Mouse (Mus musculus) urinary bladder, postnatal 14 days (tissue): ENCODE measurements around the gene Mrps34.

Experiments used
- DNase-seq: peaks from one replicate; pipeline ENCODE4 v3.0.0; 2021; ENCODE audit warnings: low spot score

The Mrps34 gene

DNA sequence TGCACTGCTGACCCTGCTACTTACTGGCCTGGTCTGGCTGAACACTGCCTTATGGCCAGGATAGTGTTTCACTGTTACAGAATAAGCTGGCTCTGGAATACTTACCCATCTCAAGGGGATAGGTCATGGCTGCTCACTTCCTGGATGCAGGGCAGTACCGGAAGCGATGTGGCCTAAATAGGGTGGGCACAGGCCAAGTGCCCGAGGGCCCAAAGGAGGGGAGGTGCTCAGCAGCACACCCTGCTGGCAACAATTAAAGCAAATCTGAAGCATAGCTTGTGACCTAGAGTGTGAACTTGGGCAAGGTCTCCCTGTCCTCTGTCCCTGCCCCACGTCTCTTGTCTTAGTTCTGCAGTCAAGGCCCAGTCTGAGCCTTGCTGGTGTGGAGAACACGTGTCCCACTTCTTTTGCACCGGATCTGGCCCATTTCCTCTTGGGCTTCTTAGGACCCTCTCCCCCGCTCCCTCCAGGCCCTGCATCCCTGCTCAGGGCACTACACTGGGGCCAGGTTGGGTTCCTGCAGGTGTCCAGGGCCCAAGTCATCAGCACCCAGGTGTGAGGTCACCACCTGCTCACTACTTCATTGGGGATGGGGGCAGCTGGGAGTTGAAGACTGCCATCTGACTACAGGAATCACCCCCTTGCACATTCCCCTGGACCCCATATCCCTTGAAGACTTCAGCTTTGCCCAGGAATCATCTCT lies 13.0 kb upstream of the Mrps34 start:
- no peak for DNase-seq

DNA sequence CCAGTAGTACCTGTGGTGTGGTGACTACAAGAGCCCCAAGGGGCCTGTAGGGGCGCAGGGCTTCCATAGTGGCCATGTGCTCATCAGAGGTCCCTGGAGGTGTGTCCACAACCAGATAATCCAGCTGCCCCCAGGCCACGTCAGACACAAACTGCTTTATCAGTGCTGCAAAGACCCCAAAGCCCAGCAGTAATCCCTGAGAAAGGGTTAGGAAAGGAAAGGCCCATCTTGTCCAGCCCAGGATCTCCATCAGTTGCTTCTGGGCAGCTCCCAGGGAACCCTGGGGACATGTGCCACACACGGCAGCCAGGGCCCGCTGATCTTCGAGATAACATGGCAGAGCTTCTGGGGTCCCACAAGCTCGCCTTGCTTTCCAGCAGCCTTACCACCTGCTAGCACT lies 10.5 kb upstream of the Mrps34 start:
- DNase-seq = no peak

DNA sequence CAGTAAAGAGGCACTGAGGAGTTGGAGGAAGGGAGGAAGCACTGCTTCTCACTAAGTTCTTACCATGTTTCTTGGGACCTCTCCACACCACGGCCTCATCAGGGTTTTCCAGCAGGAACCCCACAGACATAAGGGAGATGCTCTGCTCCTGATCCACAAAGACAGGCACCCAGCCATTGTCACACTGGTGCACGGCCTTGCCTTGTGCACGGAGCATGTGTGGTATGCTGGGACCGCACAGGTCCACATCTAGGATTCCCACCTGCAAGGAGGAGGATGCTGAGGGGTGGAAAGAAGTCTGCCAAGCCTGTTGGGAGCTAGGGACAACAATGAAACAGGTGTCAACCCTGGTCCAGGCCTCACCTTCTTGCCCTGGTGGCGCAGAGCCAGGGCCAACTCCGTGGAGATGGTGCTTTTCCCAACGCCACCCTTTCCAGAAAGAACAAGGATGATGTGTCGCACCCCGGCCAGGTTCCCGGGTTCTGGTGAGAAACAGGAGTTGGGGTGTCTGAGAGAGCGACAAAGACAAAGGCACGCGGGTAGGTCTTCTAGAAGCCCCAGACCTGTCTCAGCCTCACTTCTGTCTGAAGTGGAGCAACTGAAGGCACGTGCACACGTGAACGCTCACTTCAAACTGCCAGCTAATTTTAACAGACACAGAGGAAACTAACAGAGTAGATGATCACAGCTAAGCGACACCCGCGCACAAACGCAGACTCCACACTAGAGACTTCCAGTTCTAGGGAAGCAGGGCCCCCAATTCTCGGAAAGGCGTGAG lies 9.4 kb upstream of the Mrps34 start:
- DNase-seq = no peak

DNA sequence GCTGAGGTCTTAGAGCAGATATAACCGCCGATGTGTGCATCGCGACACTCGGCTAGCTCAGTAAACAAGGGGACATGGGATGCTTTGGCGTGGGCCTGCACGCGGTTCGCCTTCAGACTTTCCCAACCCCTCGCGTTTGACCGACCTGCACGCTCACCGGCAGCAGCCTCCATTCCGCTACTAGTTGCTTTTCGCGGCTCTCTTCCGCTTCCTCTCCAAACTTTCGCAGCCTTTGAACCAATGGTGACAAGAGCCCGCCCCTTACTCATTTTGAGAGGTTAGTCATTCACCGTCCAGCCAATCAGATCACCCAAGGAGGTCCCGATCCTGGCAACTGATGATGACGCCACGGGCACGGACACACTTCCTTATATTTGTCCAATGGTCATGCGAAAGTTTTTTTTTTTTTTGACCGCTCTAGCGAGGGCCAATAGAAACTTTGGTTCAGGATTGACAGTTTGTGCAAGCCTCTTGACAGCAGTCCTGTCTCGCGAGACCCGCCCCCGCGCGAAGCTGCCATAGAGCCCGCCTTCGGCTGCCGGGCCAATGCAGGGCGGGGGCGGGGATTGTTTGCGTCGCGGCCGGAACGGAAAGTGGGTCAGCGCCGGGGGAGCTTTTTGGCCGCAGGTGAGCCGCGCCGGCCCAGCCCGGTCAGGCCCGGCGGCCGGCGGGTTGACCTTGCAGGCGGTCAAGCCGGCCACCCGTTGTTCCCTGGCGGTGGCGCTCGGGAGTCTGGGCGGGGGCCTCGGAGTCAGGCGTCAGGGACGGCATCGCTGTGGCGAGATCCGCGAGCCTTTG lies 8.6 kb upstream of the Mrps34 start, which contains the start of the genes Nubp2 and Spsb3:
TSS of gene Nubp2 (minus strand) at position 216 of the 798 bp plus-strand sequence.
TSS of gene Spsb3 (plus strand) at position 510 of the 798 bp plus-strand sequence.
- DNase-seq = peak; percentile 99

DNA sequence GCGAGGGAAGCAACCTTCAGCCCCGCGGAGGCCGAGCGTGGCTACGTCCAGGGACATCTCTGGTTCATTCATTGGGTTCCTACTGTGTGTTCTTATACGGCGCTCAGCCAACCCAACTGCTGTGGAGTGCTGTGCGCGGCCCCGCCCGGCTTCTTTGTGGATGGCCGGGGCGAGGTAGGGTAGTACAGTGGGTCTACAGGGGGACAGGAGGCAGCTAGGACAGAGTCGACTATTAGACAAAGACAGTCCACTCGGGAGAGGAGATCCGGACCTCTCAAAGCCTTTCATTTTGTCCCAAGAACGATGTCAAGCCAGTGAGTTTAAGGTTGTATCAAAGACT lies 8.0 kb upstream of the Mrps34 start:
- no peak for DNase-seq

DNA sequence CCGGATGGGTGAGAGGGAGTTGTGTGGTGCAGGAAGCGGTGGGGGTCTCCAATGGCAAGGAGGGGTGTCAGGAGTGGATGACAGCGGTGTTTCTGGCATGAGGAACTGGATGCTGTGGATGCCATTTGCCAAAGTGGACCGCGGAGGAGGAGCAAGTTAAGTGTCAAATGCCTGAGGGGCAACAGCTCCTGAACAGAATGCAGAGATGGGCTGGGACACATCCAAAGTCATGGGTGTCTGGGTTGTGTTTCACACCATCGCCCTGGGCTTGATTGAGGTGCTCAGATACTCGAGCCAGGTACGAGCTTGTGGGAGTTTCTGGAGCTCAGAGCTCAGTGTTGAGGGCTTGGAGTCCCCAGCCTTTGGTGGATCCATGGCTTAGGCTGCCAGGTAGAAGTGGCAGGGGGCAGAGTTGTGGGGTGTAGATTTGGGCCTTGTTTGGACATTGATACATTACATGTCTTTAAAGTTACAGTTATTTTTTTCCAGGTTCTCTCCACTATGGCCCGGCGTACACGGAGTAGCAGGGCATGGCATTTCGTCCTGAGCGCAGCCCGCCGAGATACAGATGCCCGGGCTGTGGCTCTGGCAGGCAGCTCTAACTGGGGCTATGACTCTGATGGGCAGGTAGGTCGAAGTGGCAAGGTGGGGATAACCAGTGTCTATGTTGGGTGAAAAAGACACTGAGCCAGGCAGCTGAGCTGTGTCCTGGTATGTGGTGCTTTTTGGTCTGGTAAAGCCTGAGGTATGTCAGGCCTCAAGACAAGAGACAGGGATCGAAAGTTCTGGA lies 7.4 kb upstream of the Mrps34 start:
- DNase-seq = no peak

DNA sequence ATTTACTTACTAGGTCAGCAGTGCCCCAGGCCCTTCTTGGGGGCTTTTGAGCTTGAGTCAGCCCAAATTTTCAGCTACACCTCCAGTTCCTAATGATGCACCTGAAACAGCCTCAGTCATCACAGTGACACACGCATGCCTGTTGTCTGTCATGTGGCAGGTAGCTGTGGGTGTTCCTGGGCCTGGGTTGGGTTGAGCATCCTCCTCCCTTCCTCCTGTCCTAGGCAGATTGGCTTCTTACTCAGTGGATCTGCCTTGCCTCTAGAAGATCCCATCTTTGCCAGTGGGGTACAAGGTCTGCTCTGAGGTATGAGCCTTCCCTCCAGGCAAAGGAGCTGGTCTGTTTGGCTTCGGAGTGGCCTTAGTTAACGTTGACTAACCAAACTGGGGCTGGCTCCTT lies 6.1 kb upstream of the Mrps34 start:
- no peak for DNase-seq

DNA sequence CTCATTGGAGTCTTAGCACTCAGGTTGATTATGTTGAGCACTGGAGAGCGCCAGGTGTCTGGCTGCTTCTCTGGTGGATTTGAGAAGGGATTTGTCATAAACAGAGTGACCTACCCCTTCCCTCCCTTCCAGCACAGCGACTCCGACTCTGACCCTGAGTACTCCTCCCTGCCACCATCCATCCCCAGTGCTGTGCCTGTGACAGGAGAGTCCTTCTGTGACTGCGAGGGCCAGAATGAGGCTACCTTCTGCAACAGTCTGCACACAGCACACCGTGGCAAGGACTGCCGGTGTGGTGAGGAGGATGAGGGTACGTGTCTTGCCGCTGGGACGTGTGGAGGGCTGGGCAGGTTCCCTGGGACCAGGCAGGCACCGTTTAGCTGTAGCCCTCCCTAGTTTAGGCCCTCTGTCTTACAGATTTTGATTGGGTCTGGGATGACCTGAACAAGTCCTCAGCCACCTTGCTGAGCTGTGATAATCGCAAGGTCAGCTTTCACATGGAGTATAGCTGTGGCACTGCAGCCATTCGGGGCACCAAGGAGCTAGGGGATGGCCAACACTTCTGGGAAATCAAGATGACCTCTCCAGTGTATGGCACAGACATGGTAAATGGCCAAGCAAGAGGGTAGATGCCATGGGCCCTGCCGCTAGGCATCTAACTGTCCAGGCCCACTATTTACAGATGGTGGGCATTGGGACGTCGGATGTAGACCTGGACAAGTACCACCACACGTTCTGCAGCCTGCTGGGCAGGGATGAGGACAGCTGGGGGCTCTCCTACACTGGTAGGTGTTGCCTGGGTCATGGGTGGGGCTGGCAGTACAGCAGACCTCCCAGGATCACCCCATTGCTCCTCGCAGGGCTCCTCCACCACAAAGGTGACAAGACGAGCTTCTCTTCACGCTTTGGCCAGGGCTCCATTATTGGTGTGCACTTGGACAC lies 4.5 kb upstream of the Mrps34 start:
- no peak for DNase-seq

DNA sequence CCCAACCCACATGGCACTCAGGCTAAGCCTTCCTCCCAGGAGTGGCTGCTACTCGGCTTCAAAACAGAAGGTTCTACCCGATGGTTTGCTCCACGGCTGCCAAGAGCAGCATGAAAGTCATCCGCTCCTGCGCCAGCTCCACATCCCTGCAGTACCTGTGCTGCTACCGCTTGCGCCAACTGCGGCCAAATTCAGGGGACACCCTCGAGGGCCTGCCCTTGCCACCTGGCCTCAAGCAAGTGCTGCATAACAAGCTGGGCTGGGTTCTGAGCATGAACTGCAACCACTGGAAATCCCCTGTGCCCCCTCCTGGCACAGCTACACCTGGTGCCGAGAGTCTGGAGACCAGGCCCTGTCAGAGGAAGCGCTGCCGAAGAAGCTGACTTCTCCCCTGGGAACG lies 3.6 kb upstream of the Mrps34 start:
- DNase-seq = no peak

DNA sequence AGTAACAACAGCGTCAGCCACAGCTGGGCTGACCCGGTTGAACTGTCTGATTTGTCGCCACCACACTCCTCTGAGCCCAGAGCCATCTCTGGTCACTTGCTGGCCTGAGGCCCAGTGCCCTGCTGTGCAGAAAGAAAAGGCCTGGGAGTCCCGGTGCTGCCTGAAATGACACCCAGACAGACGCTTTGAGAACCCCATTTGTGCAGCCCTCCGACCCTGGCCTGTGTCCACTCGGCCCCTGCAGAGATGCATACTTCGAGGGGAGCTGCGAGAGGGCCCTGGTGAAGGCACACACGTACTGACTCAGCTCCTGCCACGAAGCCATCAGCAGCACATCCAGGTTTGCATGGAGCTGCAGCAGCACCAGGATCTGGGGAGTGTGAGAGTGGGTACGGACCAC lies 2.1 kb upstream of the Mrps34 start:
- DNase-seq = no peak

DNA sequence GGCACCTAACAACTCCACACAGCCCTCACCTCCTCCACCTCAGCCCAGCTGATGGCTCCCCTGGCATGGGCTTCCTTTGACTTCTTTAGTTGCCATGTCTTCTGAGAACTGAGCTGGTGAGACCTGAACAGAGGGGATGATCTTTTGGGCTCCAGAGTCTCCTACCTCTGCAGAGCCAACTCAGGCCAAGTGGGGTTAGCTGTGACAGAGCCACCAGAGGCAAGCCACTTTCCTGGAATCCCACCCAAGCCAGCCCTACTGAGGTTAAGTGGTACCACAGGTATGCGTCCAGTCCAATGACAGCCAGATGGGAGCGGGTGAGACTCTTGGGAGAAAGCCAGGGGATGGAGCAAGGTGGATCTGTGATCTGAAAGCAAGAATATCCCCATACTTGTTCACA lies 1.6 kb upstream of the Mrps34 start:
- DNase-seq = no peak

DNA sequence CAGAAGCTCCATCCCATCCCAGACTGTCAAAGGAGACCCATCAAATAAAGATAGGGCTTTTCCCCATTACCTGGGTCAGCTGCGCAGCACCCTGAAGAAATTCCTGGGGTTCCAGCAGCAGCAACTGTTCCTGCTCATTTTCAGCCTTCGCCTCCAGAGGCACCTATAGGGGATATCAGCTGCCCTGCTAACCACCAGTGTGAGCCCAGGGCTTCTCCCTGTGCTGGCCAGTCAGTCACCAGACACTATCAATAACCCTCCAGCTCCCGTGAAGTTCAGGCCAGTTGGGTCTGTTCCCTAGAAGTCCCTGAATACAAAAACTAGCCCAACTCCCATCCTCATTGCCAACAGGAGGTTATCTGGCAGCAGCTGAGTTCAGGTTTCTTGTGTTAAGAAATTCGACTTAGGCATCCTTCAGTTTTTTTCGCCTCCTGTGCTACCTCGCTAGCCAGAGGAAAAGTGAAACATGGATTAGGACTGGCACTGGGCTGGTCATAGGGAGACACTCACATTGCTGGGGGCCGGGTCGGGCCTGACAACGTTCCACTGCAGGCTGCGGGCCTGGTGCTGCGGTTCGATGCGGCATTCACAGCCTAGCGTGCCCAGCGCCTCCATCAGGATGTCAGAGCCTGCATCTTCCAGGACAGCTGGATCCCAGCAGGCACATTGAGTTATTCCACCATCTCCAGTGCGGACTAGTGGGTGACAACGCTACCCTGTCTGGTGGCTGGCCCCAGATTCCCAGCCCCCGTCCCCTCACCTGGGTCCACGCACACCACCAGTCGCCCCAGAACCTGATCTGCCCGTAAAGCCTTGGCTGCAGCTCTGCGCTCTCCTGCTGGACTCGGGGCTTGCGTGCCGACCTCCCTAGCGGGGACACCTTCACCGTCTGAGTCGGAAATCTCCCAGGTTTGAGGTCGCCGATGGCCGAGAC lies 588 bp upstream of the Mrps34 start:
- no peak for DNase-seq

DNA sequence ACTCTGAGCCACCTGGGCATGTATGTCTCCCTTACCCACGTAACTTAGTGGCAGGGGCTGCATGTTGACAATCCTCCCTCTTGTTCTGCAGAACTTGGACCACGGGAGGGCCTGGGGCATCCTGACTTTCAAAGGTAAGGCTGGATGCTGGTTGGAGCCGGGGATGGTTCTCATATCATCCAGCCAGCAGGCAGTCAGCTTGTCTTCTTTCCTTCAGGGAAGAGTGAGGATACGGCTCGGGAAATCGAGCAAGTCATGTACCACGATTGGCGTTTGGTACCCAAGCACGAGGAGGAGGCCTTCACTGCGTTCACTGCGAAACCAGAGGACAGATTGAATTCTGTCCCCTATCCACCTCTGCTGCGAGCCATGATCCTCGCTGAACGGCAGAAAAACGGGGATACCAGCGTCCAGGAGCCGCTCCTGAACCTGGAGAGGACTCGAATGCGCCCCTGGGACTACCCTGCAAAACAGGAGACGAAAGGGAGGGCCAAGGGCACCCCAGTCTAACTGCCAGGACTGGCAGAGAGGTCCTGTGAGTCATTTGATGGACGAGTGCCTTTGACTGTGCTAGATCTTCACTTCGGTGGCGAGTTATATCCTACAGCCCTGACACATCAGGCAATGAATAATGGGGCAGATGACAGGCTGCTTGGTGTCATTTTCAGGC lies 790 bp downstream of the Mrps34 start:
- no peak for DNase-seq

DNA sequence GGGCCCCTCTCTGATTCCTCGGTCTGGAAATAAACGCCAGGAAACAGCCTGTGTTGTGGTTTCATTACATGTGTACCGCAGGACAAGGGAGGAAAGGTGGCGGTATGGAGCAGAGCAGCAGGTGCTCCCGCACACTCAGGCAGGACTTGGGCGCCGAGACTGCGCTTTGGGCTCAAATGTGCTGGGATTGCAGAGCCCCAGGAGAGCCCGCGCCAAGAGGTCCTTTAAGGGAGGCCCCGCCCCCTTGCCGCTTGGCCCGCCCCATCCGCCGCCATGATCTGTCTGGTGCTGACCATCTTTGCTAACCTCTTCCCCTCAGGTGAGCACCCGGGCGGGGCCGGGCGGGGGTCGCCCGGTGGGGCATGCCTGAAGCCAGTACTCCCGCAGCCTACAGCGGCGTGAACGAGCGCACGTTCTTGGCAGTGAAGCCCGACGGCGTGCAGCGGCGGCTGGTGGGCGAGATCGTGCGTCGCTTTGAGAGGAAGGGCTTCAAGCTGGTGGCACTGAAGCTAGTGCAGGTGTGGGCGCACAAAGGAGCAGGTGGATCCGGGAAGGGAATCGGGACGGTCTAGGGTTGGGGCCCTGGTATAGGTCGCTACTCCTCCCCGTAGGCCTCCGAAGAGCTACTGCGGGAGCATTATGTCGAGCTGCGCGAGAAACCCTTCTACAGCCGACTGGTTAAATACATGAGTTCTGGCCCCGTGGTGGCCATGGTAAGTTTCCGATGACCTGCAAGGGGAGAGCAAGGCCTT lies 1.5 kb downstream of the Mrps34 start, which contains the start of gene Nme3:
TSS of gene Nme3 (plus strand) at position 260 of the 752 bp plus-strand sequence.
- peak; percentile 77 for DNase-seq

DNA sequence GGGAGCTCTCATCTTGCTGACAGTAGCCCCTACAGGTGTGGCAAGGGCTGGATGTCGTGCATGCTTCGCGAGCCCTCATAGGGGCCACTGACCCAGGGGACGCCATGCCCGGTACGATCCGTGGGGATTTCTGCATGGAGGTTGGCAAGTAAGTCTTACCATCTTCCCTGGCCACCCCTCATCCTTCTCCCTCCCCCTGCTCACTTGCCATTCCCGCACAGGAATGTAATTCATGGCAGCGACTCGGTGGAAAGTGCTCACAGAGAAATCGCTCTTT lies 2.0 kb downstream of the Mrps34 start:
- no peak for DNase-seq

DNA sequence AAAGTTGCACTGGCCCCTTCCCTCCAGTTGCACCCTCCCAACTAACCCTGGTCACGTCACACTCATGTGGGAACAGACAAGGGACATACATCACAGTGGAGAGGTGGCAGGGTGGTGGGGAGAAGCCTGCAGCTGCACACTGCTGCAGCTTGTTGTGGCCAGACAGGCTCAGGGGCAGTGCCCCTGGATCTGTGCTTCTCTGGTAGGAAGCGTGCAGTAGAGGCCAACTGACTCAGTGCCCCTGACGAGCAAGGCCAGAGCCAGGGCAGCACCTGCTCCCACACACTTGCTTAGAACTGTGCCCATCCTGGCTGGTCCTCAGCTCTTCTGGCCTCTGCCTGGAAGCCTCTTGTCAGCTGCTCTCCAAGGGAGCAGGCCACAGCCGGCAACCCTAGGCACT lies 2.7 kb downstream of the Mrps34 start:
- DNase-seq = no peak

DNA sequence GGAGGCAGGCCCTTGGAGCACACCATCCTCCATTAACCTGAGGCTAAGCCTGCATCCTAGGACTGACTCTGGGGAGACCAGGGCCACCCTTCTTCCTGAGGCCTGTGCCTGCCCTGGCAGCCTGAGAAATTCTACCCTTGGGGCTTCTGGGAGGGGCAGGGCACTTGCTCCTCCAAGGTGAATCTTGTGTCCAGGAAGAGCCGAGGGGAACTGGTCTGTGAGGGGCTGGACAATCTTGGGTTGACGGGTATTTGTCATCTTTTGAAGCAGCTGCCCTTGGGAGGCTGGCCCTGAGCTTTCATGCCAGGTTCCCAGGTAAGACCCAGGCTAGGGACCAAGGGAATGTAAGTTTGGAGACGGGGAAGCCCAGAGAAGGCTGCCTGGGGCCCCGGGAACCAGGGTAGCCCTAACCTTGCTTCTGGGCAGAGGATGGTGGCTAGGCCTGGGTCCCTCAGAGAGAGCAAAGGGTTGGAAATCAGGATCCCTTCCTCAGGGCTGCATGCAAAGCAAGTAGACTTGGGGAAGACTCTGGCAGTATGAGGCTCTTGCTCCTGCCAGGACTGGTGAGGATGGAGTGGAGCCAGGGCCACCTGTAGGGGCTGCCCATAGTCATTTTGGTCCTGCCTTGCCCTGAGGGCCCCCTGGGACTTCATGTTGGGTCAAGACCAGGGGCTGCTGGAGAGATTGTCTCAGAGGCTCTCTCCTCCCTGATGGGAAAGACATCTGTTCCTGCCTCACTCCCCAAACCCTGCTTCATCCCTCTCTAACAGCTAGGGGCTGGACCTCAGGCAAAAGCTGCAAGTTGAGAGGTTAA lies 3.3 kb downstream of the Mrps34 start:
- DNase-seq = no peak

DNA sequence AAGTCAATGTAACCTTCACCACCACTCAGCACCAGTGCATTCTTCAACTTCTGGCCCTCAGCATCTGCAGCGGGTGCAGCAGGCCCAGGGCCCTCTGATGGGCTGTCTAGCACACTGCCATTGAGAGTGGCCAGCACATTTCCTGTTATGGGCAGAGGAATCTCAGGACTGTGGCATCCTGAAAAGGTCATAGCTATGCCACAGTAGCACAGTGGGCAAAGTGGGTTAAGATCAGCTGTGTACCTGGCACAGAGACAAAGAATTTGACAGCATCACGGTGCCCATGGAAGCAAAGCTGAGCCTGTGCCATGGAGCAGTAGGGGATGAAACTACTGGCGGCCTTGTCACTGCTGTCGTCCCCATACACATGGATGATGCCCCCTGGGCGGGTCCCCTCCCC lies 4.2 kb downstream of the Mrps34 start:
- no peak for DNase-seq
